Mouse (Mus musculus) forebrain, embryonic 13.5 days (tissue): ENCODE results near the gene Tpi1. TPM values are rescaled to one million over a fixed set of nuclear protein-coding genes. Genes with fewer than 3 reads are reported as not detected.
"Not testable (repeated sequence)": the region's sequence is repeated elsewhere in the genome, so short reads cannot be mapped to it uniquely, and the experiment has no call there.

Experiments used
- ATAC-seq: fragments of 200-750 bp; cut with Nextera tagmentation; 2 replicates; pipeline ENCODE4 v1.8.0; 2017
- H3K27ac ChIP-seq: fragments of 300-500 bp; sonication (generic); 2 replicates; pipeline ENCODE4 v1.5.1; 2015; ENCODE audit warnings: inconsistent platforms, mild to moderate bottlenecking, moderate library complexity
- H3K27me3 ChIP-seq: fragments of 300-500 bp; sonication (generic); 2 replicates; pipeline ENCODE4 v1.6.1; 2015; ENCODE audit warnings: mild to moderate bottlenecking, inconsistent platforms
- H3K36me3 ChIP-seq: fragments of 300-500 bp; sonication (generic); 2 replicates; pipeline ENCODE4 v1.6.1; 2015; ENCODE audit warnings: mild to moderate bottlenecking, inconsistent platforms; ENCODE audit not compliant: poor library complexity, severe bottlenecking
- H3K4me1 ChIP-seq: fragments of 300-500 bp; sonication (generic); 2 replicates; pipeline ENCODE4 v1.6.1; 2015; ENCODE audit warnings: inconsistent platforms
- H3K4me2 ChIP-seq: fragments of 300-500 bp; sonication (generic); 2 replicates; pipeline ENCODE4 v1.6.1; 2015; ENCODE audit warnings: inconsistent platforms, mild to moderate bottlenecking, moderate library complexity
- H3K4me3 ChIP-seq: fragments of 300-500 bp; sonication (generic); 2 replicates; pipeline ENCODE4 v1.5.1; 2015; ENCODE audit warnings: mild to moderate bottlenecking, inconsistent platforms
- H3K9ac ChIP-seq: fragments of 300-500 bp; sonication (generic); 2 replicates; pipeline ENCODE4 v1.6.1; 2015; ENCODE audit warnings: mild to moderate bottlenecking, inconsistent platforms
- H3K9me3 ChIP-seq: fragments of 300-500 bp; sonication (generic); replicated peaks from 2 replicates; pipeline ENCODE4 v1.6.1; 2016; ENCODE audit warnings: inconsistent platforms
- WGBS: fragments of 180-500 bp; shearing (Covaris S2); methylation state at CpG from one replicate; pipeline ENCODE4 v1.1.7; 2015; 5-methylcytosine and 5-hydroxymethylcytosine counted together
- polyA plus RNA-seq: library from polyadenylated mRNA; unstranded; fragments of >200 nt; fragmentation: Nextera tagmentation; extraction: Ambion mirVana; gene quantifications from 2 replicates; pipeline ENCODE4 v1.2.1, GENCODE M21; 2015

Tpi1 gene
- polyA plus RNA-seq, 1 experiment from 2014 or later, result 467 TPM

DNA sequence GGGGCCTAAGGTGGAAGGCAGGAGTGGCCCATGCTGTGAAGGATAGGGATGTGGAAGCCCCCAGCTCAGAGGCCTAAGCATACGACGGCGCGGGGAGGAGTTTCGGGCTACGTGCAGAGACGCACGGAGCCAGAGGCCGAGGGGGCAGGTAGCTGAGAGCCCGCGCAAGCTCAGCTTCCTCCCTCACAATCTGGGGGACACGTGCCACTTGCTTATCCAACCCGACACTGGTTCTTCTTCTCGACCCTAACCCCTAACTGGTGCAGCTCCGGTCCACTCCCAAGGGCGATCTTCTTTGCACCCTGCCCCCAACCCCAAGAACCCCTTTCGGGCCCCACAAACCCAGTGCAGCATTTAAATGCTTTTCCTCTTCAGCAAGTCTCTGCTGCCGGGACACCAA, 600 bp downstream of the Tpi1 start:
- H3K9me3 ChIP-seq, result no peaks in the 10 kb centered on the region
- H3K27me3 ChIP-seq, result no peaks in the 10 kb centered on the region
- peak; percentile 73 for ATAC-seq
- H3K27ac ChIP-seq, result peak overlapping the region; percentile 85
- peaks cover 50% of the 10 kb centered on the region for H3K4me1 ChIP-seq
- H3K4me3 ChIP-seq, result peak overlapping the region; percentile 64
- WGBS, result under 1% methylated on average over 18 of the region's 18 CpGs
- H3K36me3 ChIP-seq, result peaks cover 62% of the 10 kb centered on the region
- H3K9ac ChIP-seq, result peak overlapping the region; percentile 85
- H3K4me2 ChIP-seq, result peak overlapping the region; percentile 80

DNA sequence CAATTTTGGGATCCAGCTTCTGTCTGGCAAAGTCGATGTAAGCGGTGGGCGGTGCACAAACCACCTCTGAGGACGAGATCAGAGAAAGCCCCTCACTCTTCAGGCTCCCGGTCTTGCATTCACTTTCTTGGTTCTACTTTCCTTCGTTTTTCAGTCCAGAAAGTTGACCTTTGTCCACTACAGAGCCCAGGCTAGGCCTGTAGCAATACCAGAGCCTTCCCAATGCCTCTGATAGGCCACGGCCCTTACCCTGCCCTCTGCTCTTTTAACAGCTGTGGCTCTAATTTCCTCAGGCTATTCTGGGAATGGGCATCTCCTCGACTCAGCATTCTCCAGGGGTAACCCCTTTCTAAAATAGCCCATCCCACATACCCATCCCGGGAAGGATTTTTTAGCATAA, 1.2 kb downstream of the Tpi1 start:
- H3K4me2 ChIP-seq, result peak overlapping the region; percentile 80
- H3K9ac ChIP-seq, result peak overlapping the region; percentile 85
- peak overlapping the region; percentile 64 for H3K4me3 ChIP-seq
- no peak for ATAC-seq
- no peaks in the 10 kb centered on the region for H3K27me3 ChIP-seq
- peak overlapping the region; percentile 85 for H3K27ac ChIP-seq
- no peaks in the 10 kb centered on the region for H3K9me3 ChIP-seq
- peaks cover 56% of the 10 kb centered on the region for H3K36me3 ChIP-seq
- 14% methylated on average over 9 of the region's 9 CpGs for WGBS
- peaks cover 54% of the 10 kb centered on the region for H3K4me1 ChIP-seq

DNA sequence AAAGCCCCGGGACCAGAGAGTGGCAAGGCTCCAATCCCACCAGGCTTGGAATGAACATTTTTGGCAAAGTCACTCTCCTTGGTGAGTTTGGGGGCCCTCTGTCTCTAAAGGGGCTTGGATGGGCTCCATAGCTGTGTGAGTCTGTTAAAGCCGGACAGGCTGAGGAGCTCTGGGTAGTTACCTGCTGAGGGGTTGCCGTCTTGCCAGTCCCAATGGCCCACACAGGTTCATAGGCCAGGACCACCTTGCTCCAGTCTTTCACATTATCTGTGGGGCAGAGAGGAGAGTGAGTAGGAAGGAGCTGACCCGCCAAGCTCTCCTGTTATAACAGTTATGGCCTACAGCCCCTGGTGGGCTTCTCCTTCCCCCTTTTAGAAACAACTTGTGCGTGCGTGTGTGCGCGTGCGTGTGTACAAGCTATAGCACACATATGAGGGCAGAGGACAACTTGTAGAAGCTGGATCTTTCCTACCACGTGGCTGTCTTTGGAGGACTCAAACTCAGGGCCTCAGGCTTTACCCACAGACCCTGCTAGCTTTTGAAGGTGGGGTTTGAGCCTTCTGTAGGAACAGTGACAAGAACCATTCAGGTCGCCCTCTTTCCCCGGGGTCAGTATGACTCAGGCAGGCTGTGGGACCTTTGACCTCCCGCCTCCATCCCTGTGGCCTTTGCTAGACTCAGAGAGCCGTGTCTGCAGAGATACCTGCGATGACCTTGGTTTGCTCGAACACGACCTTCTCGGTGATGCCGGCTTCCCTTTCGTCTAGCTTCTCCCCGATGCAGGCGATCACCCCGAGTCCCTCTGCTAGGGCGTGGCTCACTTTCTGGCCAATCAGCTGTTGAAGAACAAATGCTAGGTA, 2.2 kb downstream of the Tpi1 start:
- peaks cover 54% of the 10 kb centered on the region for H3K4me1 ChIP-seq
- peak overlapping the region; percentile 64 for H3K4me3 ChIP-seq
- WGBS, result 86% methylated on average over 24 of the region's 24 CpGs
- H3K4me2 ChIP-seq, result peak overlapping the region; percentile 80
- H3K9ac ChIP-seq, result peak overlapping the region; percentile 85; the same call in 1 of the 2 replicates
- no peaks in the 10 kb centered on the region for H3K9me3 ChIP-seq
- no peak overlapping the region for H3K27ac ChIP-seq
- H3K27me3 ChIP-seq, result no peaks in the 10 kb centered on the region
- H3K36me3 ChIP-seq, result peaks cover 47% of the 10 kb centered on the region
- no peak for ATAC-seq

DNA sequence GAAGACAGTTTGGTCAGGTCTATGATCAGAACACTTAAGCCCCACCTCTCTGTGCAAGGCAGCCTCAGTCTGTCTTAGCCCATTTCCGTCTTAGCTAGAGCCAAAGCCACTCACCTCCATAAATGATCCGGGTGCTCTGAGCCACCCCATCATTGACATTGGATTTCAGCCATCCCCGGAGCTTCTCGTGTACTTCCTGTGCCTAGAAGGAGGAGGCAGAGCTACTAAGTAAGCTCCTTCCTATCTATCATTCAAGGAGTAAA, 2.8 kb downstream of the Tpi1 start:
- Histone ChIP-seq H3K27me3 (no peaks in the 10 kb centered on the region), H3K4me1 (peaks cover 56% of the 10 kb centered on the region), H3K9ac (no peak overlapping the region), H3K9me3 (no peaks in the 10 kb centered on the region), H3K4me3 (no peak overlapping the region), H3K36me3 (peaks cover 41% of the 10 kb centered on the region), H3K27ac (no peak overlapping the region), H3K4me2 (no peak overlapping the region)
- 87% methylated on average over 4 of the region's 4 CpGs for WGBS
- no peak for ATAC-seq

DNA sequence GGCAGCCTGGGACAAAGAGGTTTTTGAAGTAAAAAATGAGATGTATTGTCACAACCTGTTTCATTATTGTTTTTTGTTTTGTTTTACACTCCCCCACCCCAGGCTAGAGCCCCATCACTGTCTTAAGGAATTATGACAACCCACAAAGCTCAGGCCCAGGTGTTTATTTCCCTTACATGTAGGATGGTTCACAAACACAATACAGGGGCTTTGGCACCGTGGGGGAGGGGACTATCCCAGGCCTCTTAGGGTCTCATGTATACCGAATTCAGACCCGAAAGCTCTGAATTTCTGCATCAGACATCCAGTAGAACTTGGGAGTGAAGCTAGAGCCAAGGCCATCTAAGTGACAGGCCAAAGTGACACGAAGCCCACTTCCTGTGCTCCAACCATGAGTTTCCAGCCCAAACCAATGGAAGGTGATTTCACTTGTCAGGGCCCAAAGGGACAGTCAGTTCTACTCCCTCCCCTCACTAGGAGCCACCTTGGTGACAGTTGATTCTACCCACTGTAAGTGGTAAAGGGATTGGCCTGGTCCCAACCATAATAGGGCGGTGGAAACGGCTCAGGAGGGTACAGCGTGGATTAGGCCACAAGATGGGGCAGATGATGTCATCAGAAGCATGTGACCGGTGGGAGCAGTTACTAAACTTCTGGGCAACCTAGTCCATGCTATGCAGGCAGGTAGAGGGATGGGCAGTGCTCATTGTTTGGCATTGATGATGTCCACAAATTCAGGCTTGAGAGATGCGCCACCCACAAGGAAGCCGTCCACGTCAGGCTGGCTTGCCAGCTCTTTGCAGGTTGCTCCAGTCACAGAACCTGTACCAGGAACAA, 3.3 kb downstream of the Tpi1 start:
- WGBS, result 81% methylated on average over 11 of the region's 11 CpGs
- peak overlapping the region; percentile 95; the same call in 1 of the 2 replicates for H3K4me2 ChIP-seq
- H3K9me3 ChIP-seq, H3K27ac ChIP-seq, H3K27me3 ChIP-seq, H3K4me3 ChIP-seq, H3K9ac ChIP-seq, ATAC-seq: not testable (repeated sequence)
- H3K4me1 ChIP-seq, result peaks cover 62% of the 10 kb centered on the region
- peaks cover 35% of the 10 kb centered on the region for H3K36me3 ChIP-seq

DNA sequence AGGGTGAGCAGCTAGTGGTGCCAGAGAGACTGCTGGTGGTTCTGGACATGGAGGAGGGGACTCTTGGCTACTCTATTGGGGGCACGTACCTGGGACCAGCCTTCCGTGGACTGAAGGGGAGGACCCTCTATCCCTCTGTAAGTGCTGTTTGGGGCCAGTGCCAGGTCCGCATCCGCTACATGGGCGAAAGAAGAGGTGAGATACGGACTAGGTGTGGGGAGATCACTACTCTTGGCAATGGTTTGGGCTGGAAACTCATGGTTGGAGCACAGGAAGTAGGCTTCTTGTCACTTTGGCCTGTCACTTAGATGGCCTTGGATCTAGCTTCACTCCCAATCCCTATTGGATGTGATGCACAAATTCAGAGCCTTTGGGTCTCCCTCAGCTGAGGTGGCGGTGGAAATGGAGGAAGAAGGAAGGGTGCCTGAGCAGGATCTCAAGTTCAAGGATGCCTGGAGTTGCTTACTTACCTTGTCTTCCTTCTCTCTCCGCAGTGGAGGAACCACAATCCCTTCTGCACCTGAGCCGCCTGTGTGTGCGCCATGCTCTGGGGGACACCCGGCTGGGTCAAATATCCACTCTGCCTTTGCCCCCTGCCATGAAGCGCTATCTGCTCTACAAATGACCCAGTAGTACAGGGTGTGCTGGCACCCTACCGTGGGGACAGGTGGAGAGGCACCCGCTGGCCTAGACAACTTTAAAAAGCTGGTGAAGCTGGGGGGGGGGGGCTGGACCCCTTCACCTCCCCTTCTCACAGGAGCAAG, 4.1 kb downstream of the Tpi1 start:
- WGBS, result 44% methylated on average over 14 of the region's 14 CpGs
- Histone ChIP-seq H3K4me1 (peaks cover 64% of the 10 kb centered on the region), H3K36me3 (peaks cover 29% of the 10 kb centered on the region)

DNA sequence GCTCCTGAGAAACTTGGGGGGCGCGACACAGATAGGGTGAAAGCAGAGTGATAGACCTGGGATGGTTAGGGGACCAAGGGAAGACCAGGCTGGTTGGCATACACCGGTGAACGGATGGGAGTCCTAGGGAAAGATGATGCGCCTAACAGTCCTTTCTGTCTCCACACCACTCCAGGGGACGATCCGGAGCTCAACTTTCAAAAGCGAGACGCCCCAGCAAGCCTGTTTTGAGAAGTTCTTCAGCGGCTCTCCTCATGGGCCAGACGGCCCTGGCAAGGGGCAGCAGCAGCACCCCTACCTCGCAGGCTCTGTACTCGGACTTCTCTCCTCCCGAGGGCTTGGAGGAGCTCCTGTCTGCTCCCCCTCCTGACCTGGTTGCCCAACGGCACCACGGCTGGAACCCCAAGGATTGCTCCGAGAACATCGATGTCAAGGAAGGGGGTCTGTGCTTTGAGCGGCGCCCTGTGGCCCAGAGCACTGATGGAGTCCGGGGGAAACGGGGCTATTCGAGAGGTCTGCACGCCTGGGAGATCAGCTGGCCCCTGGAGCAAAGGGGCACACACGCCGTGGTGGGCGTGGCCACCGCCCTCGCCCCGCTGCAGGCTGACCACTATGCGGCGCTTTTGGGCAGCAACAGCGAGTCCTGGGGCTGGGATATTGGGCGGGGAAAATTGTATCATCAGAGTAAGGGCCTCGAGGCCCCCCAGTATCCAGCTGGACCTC, 4.9 kb downstream of the Tpi1 start:
- peak; percentile 7; the same call in 1 of the 2 replicates for ATAC-seq

More for the DNA sequence above, 4.1 kb downstream of the Tpi1 start:
- Histone ChIP-seq H3K9me3 (no peaks in the 10 kb centered on the region), H3K27ac (peak overlapping the region; percentile 75), H3K9ac (peak overlapping the region; percentile 73), H3K4me2 (peak overlapping the region; percentile 95), H3K4me3 (peak overlapping the region; percentile 50), H3K27me3 (no peaks in the 10 kb centered on the region)
- no peak for ATAC-seq

DNA sequence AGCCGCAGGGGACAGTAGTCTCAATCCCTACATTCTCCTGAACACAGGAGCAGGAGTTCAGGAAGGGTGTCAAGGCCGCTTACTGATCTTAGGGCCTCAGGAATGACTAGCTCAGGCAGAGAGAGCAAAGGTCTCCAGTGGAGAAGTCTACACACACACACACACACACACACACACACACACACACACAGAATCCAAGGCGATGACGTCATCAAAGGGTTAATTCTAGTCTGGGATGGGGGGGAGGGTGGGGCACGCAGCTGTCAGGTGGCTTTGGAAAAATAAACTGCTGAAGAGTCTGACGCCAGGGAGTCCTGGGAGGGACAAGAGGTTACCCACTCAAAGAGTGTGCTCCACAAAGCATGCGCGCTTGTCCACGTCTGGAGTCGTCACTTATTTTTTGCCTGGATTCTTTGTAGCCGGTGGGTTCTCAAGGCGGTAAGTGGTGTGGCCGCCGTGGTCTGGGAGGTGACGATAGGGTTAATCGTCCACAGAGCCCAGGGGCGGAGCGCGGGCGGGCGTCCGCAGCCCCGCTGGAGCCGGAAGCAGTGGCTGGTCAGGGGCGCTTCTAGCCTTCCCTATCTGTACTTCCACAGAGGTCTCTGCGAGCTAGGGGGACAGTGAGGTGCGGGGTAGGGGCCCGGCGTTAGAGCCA, 5.6 kb downstream of the Tpi1 start, which contains the start of gene Spsb2:
Gene Spsb2, plus strand, starts transcription at position 304 of the 655 bp plus-strand sequence.
- WGBS, result 4% methylated on average over 27 of the region's 29 CpGs
- no peaks in the 10 kb centered on the region for H3K27me3 ChIP-seq
- H3K27ac ChIP-seq, result peak within 1 kb of the TSS; percentile 75
- ATAC-seq, result peak; percentile 22; the same call in 1 of the 2 replicates
- peaks cover 26% of the 10 kb centered on the region for H3K36me3 ChIP-seq
- peak within 1 kb of the TSS; percentile 95 for H3K4me2 ChIP-seq
- no peaks in the 10 kb centered on the region for H3K9me3 ChIP-seq
- peaks cover 56% of the 10 kb centered on the region for H3K4me1 ChIP-seq
- H3K4me3 ChIP-seq, result peak within 1 kb of the TSS; percentile 50
- peak within 1 kb of the TSS; percentile 73 for H3K9ac ChIP-seq

More for the DNA sequence above, 4.9 kb downstream of the Tpi1 start:
- H3K4me3 ChIP-seq, result peak overlapping the region; percentile 50
- H3K27ac ChIP-seq, result peak overlapping the region; percentile 75
- peak overlapping the region; percentile 73 for H3K9ac ChIP-seq
- H3K4me1 ChIP-seq, result peaks cover 57% of the 10 kb centered on the region
- under 1% methylated on average over 35 of the region's 35 CpGs for WGBS
- peaks cover 26% of the 10 kb centered on the region for H3K36me3 ChIP-seq
- no peaks in the 10 kb centered on the region for H3K9me3 ChIP-seq
- peak overlapping the region; percentile 95 for H3K4me2 ChIP-seq
- H3K27me3 ChIP-seq, result no peaks in the 10 kb centered on the region

DNA sequence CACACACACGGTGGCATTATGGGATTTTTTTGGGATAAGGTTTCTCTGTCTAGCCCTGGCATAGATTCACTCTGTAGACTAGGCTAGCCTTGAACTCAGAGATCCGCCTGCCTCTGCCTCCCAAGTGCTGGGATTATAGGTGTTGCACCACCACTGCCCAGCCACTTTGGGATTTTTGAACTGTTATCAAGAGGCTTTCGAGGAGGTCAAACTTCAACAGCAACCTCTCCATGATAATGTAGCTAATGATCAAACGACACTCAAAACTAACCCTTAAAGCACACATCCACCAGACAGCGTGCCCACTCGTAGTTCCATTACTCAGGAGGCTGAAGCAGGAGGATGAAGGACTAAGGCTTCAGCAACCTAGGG, 6.1 kb downstream of the Tpi1 start:
- WGBS, result 87% methylated on average over 6 of the region's 6 CpGs
- Histone ChIP-seq H3K4me3 (peak overlapping the region; percentile 50; the same call in 1 of the 2 replicates), H3K4me1 (peaks cover 51% of the 10 kb centered on the region), H3K4me2 (peak overlapping the region; percentile 95), H3K9ac (no peak overlapping the region), H3K9me3 (no peaks in the 10 kb centered on the region), H3K27ac (no peak overlapping the region; the same call in 1 of the 2 replicates), H3K27me3 (no peaks in the 10 kb centered on the region), H3K36me3 (peaks cover 26% of the 10 kb centered on the region)
- ATAC-seq, result no peak

DNA sequence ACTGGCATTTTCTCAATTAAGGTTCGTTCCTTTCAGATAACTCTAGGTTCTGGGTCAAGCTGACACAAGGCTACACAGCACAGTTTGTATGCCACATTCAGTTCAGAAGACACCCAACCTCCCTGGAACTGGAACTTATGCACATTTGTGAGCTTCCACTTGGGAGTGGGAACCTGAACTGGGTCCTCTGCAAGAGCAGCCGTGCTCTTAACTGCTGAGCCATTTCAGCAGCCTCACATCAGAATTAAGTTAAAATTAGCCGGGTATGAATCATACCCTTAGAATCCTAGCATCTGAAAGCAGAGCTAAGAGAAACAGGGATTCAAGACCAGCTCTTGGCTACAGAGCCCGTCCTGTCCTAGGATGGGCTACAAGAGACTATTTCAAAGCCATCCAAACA, 6.7 kb downstream of the Tpi1 start:
- Histone ChIP-seq H3K9me3 (no peaks in the 10 kb centered on the region), H3K27me3 (no peaks in the 10 kb centered on the region), H3K4me2 (no peak overlapping the region), H3K27ac (no peak overlapping the region), H3K4me3 (no peak overlapping the region), H3K36me3 (peaks cover 23% of the 10 kb centered on the region), H3K4me1 (peaks cover 44% of the 10 kb centered on the region), H3K9ac (no peak overlapping the region)
- no peak for ATAC-seq
- WGBS, result 90% methylated on average over 4 of the region's 4 CpGs
